Mouse (Mus musculus): ENCODE results near the gene Gm6904. TPM values are rescaled to one million over a fixed set of nuclear protein-coding genes. Genes with fewer than 3 reads are reported as not detected.

Gene Gm6904
- polyA plus RNA-seq, 1 experiment from 2014 or later = not detected

DNA sequence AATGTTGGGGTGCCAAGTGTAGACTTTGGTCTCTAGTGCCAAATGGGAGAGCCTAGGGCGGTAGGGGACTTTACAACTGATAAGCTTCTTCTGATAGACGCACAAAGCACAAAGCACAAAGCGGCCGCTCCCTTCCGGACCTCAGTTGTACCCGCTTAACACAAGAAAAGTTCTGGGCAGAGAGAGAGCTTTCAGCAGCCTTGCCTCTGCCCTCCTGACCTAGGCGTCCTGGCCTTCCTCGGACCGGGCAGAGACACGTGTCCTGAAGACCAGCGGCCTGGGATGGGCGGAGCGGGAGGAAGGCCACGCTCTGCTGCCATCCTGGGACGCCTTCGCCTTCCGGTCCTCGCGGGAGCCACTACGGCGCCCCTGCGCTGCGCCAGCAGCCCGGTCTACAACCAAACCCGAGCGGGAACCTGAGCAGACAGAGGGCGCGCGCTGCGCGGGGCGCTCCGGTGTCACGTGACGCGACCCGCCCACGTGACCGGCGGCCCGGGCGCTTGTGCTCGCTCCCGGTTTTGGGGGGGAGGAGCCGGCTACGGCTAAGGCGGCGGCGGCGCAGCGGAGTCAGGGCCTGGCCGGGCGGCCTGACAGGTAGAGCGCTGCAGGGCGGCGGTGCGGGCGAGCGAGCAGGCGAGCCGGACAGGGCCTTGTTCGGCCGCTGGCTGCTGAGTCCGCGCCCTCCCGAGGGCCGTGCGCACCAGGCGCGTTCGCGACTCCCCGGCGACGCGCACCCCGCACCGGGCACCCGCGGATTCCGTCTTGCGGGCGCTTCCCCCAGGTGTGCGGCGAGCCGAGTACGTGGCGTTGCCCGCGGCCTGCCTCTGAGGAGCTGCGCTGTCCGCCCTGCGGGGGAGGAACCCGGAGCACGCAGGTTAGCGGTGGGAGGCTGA is 59.1 kb downstream of the Gm6904 start, which contains the start of gene Rcbtb1:
Rcbtb1 (plus strand) TSS at position 499 of the 893 bp plus-strand sequence.
- DNase-seq (ENCODE audit: low spot score) (peak; percentile 96), ATAC-seq (ENCODE audit: insufficient read depth, low FRiP score, low TSS enrichment) (peak; percentile 96)
- Histone ChIP-seq H3K4me1 (ENCODE audit: control insufficient read depth, insufficient read depth, low read length) (peaks cover 20% of the 10 kb centered on the region), H3K36me3 (ENCODE audit: control insufficient read depth, insufficient read depth, low read length) (no peaks in the 10 kb centered on the region), H3K4me3 (ENCODE audit: low read depth, low read length) (peak within 1 kb of the TSS; percentile 81), H3K27ac (ENCODE audit: low read depth, low read length) (peak within 1 kb of the TSS; percentile 96), H3K9me3 (ENCODE audit: control insufficient read depth, low read length) (no peaks in the 10 kb centered on the region), H3K4me2 (ENCODE audit: low read depth) (peak within 1 kb of the TSS; percentile 57), H3K9ac (ENCODE audit: low read length) (peak within 1 kb of the TSS; percentile 98), H3K27me3 (ENCODE audit: control insufficient read depth, insufficient read depth, low read length) (no peaks in the 10 kb centered on the region)
- WGBS = under 1% methylated on average over 87 of the region's 96 CpGs

Other genes with a start within 250 kb of the Gm6904 start
- gene 1700129C05Rik, start 117.3 kb downstream of the Gm6904 start, polyA plus RNA-seq (2014; fragmentation: Nextera tagmentation; extraction: Ambion mirVana) = not detected in 2 replicates
- gene Gm5142, start 81.5 kb downstream of the Gm6904 start, polyA plus RNA-seq (2014; fragmentation: Nextera tagmentation; extraction: Ambion mirVana) = not detected in 2 replicates
- 99.0 and 108 TPM in 2 replicates for gene Rcbtb1, start 59.0 kb downstream of the Gm6904 start, polyA plus RNA-seq (2014; fragmentation: Nextera tagmentation; extraction: Ambion mirVana)
- gene Phf11a, start 37.3 kb upstream of the Gm6904 start, polyA plus RNA-seq (2014; fragmentation: Nextera tagmentation; extraction: Ambion mirVana) = not detected in 2 replicates
- gene Phf11b, start 81.1 kb upstream of the Gm6904 start, polyA plus RNA-seq (2014; fragmentation: Nextera tagmentation; extraction: Ambion mirVana) = 0.32 TPM in 1 of 2 replicates, not detected in the other
- 0.24 and 0.28 TPM in 2 replicates for gene Phf11d, start 105.3 kb upstream of the Gm6904 start, polyA plus RNA-seq (2014; fragmentation: Nextera tagmentation; extraction: Ambion mirVana)
- 0.55 and 0.81 TPM in 2 replicates for gene Phf11c, start 135.2 kb upstream of the Gm6904 start, polyA plus RNA-seq (2014; fragmentation: Nextera tagmentation; extraction: Ambion mirVana)
- gene Setdb2, start 180.7 kb upstream of the Gm6904 start, polyA plus RNA-seq (2014; fragmentation: Nextera tagmentation; extraction: Ambion mirVana) = 10.3 and 12.9 TPM in 2 replicates
- gene Cab39l, start 180.8 kb upstream of the Gm6904 start, polyA plus RNA-seq (2014; fragmentation: Nextera tagmentation; extraction: Ambion mirVana) = 38.5 and 41.5 TPM in 2 replicates